Comparison of ENCODE assay signal across 28 mouse cellular contexts in genomic region chr12:36425258-36425657, GRCm38 (mm10).
"Had no signal": no experiment of that assay in that cellular context is flagged by ENCODE, and none has a peak within 500 bp of the region (broad histone marks: within the 10 kb centered on the region; RNA-seq: fewer than 3 reads in every experiment).

No protein-coding gene starts in this region.

- H3K9me3 ChIP-seq: heart, embryonic 13.5 days; heart, embryonic 15.5 days; hindbrain, embryonic 10.5 days; hindbrain, embryonic 12.5 days; intestine, embryonic 15.5 days; kidney, embryonic 15.5 days; limb, embryonic 13.5 days; limb, embryonic 15.5 days; liver, embryonic 12.5 days had no signal

- H3K27me3 ChIP-seq: heart, embryonic 13.5 days; heart, embryonic 15.5 days; hindbrain, embryonic 12.5 days; intestine, embryonic 15.5 days; kidney, embryonic 15.5 days; limb, embryonic 13.5 days; limb, embryonic 15.5 days; liver, embryonic 12.5 days had no signal

- H3K9ac ChIP-seq: heart, embryonic 13.5 days; heart, embryonic 15.5 days; hindbrain, embryonic 12.5 days; hindbrain, embryonic 14.5 days; intestine, embryonic 15.5 days; kidney, embryonic 15.5 days; limb, embryonic 13.5 days; limb, embryonic 15.5 days; liver, embryonic 12.5 days; liver, embryonic 14.5 days had no signal

- H3K4me3 ChIP-seq: heart, adult 2 months; heart, embryonic 13.5 days; heart, embryonic 15.5 days; hindbrain, embryonic 10.5 days; hindbrain, embryonic 12.5 days; intestine, embryonic 15.5 days; kidney, embryonic 15.5 days; limb, embryonic 13.5 days; limb, embryonic 15.5 days; liver, embryonic 12.5 days had no signal

- DNase-seq: gastrocnemius, postnatal 10 days; gastrocnemius, postnatal 25 days; heart, adult 2 months; heart, postnatal 14 days; heart, postnatal 4 days; kidney, adult 18-20 months; kidney, adult 9 months; kidney, postnatal 14 days; kidney, postnatal 36 days; layer of hippocampus, adult 9-11 months; layer of hippocampus, postnatal 36 days; left cerebral cortex, postnatal 4 days had no signal

- H3K4me1 ChIP-seq: heart, embryonic 13.5 days; heart, embryonic 15.5 days; intestine, embryonic 15.5 days; limb, embryonic 15.5 days; liver, embryonic 12.5 days had no signal

- H3K4me2 ChIP-seq: heart, embryonic 11.5 days; heart, embryonic 13.5 days; heart, embryonic 15.5 days; hindbrain, embryonic 12.5 days; hindbrain, embryonic 14.5 days; intestine, embryonic 15.5 days; kidney, embryonic 15.5 days; limb, embryonic 13.5 days; limb, embryonic 15.5 days; liver, embryonic 12.5 days had no signal

- ATAC-seq: hindbrain, embryonic 16.5 days; inflammation-experienced regulatory T-cells, adult 6 months; intestine, embryonic 15.5 days; intestine, postnatal 0 days; liver, embryonic 12.5 days had no signal

- H3K36me3 ChIP-seq: heart, embryonic 13.5 days; heart, embryonic 15.5 days; hindbrain, embryonic 10.5 days; hindbrain, embryonic 12.5 days; intestine, embryonic 15.5 days; kidney, embryonic 15.5 days; limb, embryonic 13.5 days; limb, embryonic 15.5 days; liver, embryonic 12.5 days had no signal

- H3K27ac ChIP-seq: heart, adult 2 months; heart, embryonic 13.5 days; heart, embryonic 15.5 days; hindbrain, embryonic 10.5 days; hindbrain, embryonic 12.5 days; hindbrain, embryonic 14.5 days; intestine, embryonic 15.5 days; kidney, postnatal 0 days; limb, embryonic 13.5 days; limb, embryonic 15.5 days; liver, embryonic 12.5 days; liver, embryonic 14.5 days had no signal
